Mouse (Mus musculus) brain, embryonic 18.5 days (tissue): ENCODE measurements around the gene Lnpk.

Source experiments
- DNase-seq: peaks from one replicate; pipeline ENCODE4 v3.0.0-alpha.2; 2012; ENCODE audit warnings: low read depth, low spot score

Lnpk gene

DNA sequence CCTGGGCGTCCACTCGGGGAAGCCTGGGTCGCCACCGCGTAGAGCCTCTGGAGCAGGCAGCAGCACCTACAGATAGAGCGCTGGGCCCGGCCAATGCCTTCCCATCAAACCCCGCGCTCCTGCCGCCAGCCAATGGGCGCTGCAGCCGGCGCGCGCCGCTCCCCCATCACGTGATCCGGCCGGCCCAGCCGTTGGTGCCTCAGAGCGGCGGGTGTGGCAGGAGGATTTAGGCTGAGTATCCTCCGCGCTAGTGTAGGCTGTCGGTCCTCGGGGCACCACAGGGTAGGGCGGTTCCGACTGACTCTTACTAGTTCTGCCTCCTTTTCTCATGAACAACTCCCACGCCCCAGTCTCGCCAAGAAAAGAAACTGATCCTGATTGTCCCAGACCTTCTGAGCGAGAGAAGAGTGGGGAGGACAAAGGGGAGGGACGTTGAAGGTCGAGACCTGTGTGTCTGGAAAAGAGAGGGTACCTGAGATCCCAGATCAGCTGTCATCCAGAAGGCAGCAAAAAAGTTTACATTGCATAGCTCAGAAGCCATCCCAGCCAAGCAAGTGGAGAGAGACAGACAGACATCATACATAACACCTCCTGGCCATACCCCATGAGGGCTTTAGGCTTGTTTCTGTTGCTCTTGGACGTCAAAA lies at the start of gene Lnpk:
Lnpk (minus strand) TSS at position 593 of the 647 bp plus-strand sequence.
- DNase-seq = peak; percentile 79

GRCm38 (mm10) chr2:74620368-74620767 lies 41.1 kb upstream of the Lnpk start:
- no peak for DNase-seq

GRCm38 (mm10) chr2:74619676-74620246 lies 40.5 kb upstream of the Lnpk start:
- no peak for DNase-seq

DNA sequence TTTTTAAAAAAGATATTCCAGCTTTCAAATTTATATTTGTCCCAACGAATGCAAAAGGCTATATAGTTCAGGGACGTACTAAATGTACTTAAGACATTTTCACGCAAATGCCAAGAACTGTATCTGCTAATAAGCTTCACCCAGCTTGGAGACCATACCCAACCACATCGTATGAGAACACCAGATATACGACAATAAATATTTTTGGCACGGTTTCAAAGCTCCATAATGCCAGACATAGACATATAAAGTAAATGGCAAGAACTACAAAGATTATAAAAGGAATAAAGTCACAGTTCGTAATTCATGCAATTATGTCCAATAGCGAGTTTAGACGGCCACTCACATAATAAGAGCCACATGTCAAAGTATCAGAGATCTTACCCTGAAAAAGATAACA lies 38.5 kb upstream of the Lnpk start:
- DNase-seq = no peak

DNA sequence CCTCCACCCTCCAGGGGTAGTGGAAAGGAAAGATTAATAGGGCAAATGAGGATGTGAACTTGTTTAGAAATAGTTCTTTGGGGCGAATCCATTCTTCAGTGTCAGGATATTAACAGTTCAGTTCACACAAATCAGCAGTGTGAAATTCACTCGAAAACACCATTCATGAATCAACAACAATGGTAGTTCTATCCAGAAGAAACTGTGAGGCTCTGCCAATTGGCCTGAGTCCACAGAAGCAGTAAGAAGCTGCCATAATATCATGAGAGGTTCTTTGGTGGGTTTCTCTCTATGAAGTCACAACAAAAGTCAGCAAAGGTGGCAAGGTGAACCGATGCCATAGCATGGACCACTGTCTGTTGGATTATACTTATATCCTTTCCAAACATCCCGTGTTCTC lies 32.2 kb upstream of the Lnpk start:
- no peak for DNase-seq

GRCm38 (mm10) chr2:74609350-74609749 lies 30.1 kb upstream of the Lnpk start:
- DNase-seq = no peak

DNA sequence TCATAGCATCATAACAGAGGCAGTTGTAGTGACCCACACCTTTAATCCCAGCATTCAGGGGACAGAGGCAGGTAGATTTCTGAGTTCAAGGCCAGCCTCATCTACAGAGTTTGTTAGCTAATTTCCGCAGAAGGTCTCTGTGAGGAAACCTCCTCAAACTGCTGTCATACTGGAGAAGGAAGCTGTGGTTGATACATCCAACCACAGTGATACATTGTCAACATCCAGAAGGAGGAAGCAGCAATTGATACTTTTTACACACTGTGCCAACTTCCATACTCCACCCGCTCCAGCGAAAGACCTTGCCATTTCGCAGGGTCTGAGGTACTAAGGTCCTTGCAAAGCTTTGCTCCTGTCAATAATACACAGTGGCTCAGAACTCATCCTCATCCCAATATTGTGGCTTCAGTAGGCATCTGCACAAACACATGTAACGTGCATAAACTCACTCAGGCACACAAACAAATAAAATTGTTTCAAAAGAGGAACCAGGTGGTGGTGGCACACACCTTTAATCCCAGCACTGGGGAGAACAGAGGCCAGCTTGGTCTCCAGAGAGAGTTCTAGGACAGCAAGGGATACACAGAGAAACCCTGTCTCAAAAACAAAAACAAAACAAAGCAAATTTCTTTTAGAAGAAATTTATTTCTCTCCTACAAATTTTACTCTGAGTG lies 27.0 kb upstream of the Lnpk start:
- no peak for DNase-seq

GRCm38 (mm10) chr2:74604011-74604410 lies 24.8 kb upstream of the Lnpk start:
- no peak for DNase-seq

- DNase-seq = no peak
Measured at GRCm38 (mm10) chr2:74602483-74602882, 23.2 kb upstream of the Lnpk start.

GRCm38 (mm10) chr2:74597169-74597568 lies 17.9 kb upstream of the Lnpk start:
- no peak for DNase-seq

GRCm38 (mm10) chr2:74596094-74596493 lies 16.9 kb upstream of the Lnpk start:
- no peak for DNase-seq

GRCm38 (mm10) chr2:74578146-74578842 lies 941 bp downstream of the Lnpk start:
- DNase-seq = no peak

GRCm38 (mm10) chr2:74570390-74570789 lies 8.8 kb downstream of the Lnpk start:
- no peak for DNase-seq

GRCm38 (mm10) chr2:74559822-74560221 lies 19.4 kb downstream of the Lnpk start:
- no peak for DNase-seq

GRCm38 (mm10) chr2:74559092-74559491 lies 20.1 kb downstream of the Lnpk start:
- DNase-seq = no peak

DNA sequence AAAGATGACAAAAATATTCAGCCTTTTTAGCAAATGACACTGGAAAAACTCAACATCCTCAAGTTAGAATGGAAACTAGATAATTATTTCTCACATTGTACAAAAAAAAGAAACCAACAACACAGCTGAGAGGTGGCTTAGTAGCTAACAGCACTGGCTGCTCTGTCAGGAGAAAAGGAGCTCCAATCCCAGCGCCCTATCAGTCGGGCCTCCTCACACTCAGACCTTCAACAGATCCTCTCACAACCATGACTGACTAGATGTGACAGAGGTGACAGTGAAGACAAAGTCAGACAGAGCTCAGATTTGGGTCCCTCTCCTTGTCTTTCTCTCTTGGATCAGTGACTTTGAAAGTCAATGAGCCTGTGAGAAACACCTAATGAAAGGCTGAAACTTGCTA lies 21.8 kb downstream of the Lnpk start:
- DNase-seq = no peak

DNA sequence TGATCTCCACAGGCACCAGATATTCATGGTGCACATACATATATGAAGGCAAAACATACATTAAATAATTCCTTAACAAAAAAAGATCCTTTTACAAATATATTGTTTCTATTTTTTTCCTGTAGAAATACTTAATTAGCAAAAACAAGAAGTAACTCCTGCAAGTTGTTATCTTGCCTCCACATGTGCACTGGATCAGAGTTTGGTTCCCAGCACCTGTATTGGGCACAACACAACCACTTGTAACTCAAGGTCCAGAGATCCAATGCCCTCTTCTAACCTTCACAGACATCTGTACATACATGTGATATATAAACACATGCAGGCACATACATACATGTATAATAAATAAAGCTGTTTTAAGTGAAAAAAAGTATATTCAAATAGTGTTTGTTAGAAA lies 27.3 kb downstream of the Lnpk start:
- DNase-seq = no peak

- no peak for DNase-seq
Measured at GRCm38 (mm10) chr2:74548306-74548705, 30.9 kb downstream of the Lnpk start.

DNA sequence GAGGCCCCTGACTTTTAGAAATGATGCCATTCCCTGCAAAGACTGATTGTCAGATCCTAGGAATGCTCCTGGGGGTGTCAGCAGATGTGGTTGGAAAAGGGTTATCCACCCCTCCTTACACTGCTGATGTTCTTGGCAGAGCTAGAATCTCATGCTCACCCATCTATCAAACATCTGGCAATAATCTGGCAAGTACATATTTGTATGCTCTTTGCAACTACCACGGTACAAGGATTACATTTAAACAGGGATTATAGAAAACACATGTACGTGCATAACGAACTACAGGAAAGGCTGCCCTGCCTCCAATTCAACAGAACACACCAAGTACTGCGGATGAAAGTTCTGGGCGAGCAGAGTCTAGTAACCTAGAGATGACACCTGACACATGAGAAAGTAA lies 70.9 kb downstream of the Lnpk start:
- DNase-seq = no peak

GRCm38 (mm10) chr2:74506439-74506838 lies 72.8 kb downstream of the Lnpk start:
- DNase-seq = no peak

GRCm38 (mm10) chr2:74500307-74500706 lies 78.9 kb downstream of the Lnpk start:
- no peak for DNase-seq

DNA sequence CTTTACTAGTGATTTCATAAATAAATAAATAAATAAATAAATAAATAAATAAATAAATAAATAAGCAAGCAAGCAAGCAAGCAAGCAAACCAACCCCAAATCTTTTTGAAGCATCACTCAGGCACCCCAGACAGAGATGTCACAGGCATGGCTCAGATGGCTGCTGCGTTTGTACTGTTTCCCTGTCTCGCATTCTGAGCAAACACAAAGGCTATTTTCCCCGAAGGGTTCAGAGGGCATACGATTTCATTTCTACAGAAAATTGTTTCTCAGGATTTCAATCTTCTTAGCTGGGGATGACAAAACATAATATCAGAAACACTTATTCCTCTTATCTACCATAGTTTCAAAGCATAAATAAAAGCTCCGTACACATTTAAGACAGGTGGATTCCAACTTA lies 81.4 kb downstream of the Lnpk start:
- no peak for DNase-seq

DNA sequence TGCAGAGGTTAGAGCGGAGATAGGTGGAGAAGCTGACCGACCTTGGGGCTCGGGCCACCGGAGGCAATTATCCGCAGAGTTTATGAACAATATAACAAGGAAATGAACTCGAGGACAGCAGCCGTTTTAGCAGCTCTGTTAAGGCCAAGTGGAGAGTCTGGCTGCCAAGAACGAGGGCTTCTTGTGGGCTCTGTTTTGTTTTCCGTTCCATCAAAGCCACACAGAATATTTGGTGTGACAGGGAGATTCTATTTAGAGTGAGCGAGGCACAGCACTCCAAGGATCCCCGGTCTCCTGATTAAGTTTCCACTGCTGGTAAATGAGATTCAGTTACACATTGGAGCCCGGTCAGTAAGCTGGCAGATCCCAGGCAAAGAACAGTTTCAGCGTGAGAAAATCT lies 87.8 kb downstream of the Lnpk start:
- DNase-seq = no peak
